Mouse (Mus musculus): ENCODE measurements around the gene Pknox1. TPM values are rescaled to one million over a fixed set of nuclear protein-coding genes. Genes with fewer than 3 reads are reported as not detected.

The Pknox1 gene
- total and polyA plus RNA-seq, 3 experiments, result 17.2 to 24.3 (median 20.6) TPM

DNA sequence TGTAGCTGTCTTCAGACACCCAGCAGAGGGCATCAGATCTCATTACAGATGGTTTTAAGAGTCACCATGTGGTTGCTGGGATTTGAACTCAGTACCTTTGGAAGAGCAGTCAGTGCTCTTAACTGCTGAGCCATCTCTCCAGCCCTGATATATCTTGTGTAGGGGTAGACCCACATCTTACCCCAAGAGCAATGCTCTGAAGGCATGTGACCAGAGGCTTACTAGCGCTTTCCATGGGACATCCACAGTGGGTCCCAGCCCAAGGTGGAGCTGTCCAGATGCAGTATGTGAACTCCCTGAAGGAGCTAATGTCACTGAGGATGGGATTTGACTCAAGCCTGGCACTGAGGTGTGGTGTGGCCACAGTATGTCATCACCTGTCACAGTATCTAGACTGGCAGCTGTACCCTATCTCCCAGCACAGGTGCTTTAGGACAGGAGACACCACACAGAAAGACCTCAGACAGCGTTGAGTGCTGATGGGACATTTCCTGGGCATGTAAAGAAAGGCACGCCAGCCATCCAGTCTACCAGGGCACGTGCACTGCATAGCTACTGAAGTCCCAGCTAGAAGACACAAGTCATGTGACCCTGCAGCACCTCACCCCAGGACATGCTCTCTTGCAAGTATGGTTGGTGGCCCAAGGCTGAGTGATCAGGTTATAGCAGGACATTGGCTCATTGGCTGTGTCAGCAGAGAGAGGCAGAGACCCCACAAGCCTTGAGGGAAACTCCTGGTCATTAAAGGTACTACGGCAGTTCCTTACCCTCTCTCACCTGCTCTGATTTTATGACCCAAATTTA is 81.9 kb downstream of the Pknox1 start:
- DNase-seq, result no peak

DNA sequence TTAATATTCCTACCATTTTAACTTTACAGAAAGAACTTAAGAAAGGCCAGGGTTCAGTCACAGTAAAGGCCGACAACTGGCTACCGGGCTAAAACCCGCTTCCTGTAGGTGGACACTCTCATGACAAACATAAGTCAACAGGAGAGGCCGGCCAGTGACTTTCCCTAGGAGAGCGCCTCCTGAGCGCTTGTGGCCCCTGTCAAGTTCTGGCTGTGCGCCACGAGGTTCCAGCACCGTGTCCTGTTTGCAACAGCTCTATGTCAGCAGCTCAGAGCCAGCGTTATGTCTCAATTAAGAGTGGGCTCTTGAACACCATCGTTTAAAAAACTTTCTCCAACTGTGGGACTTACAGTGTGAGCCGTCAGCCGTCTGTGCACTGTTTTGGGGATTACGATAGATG is 87.6 kb downstream of the Pknox1 start:
- no peak for DNase-seq

DNA sequence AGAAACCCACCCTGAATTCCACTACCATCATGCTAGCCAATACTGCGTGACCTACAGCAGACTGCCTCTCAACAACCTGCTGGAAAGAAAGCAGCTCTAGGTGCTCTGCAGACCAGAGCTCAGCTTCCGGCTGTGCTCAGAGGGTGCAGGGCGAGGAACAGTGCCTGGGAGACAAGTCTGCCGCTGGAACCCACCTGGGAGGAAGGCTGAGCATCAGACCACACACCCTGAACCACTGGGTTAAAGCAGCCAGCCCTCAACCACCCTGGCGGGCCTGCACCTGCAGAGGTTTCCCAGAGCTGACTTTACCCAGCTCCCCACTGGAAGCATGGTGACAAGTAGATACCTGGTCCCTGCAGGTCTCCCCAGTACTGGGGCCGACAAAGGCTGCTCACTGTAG is 88.7 kb downstream of the Pknox1 start:
- DNase-seq, result no peak

DNA sequence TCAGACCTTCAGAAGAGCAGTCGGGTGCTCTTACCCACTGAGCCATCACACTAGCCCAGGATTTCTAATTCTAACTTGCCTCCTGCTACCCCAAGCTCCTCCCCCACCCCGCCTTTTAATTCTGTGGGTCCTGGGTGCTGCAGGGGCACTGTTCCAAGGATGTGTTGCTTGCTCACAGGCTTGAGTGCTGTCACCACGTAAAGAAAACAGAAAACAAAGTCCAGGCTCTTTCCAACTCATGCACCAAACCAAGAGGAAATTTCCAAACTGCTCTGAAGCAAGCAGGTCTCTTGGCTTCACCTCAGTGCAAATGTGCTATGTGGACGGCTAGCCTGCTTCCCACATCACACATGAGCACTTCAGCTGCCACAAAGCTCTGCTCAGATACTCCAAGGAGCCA is 90.8 kb downstream of the Pknox1 start:
- DNase-seq, result peak; percentile 38

DNA sequence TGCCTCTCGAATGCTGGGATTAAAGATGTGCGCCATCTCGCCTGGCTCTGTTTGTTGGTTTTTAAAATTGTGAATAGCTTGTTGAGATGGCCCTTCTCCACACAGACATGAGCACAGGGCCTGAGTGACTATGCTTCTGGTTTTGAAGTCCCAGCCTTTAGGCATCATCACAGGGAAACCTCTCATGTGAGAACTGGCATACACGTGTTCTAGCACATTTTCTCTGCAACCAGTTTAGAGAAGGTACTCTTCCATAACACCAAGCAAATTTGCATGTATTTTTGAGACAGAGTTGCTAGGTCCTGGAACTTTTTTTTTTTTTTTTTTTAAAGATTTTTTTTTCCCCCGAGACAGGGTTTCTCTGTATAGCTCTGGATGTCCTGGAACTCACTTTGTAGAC is 92.1 kb downstream of the Pknox1 start:
- DNase-seq, result no peak

Small RNA genes lying within 50 kb of the gene (microRNA-seq; reads per million reads assigned to microRNA genes)
- gene Gm24970, result 0 to 0.83 reads per million in 2 experiments

Other genes starting within 250 kb of the Pknox1 start
- gene Pde9a, start 178.5 kb upstream of the Pknox1 start, total RNA-seq (2021), result 1 to 10 TPM; 2.5 to 3.4 TPM
- gene Pde9a, start 178.5 kb upstream of the Pknox1 start, polyA plus RNA-seq (2012; rRNA removed), result 1.9 and 3.1 TPM in 2 replicates
- gene Wdr4, start 44.8 kb upstream of the Pknox1 start, total RNA-seq (2021), result 10 to 100 TPM; 15.8 to 19.1 TPM
- 35.0 and 41.2 TPM in 2 replicates for gene Wdr4, start 44.8 kb upstream of the Pknox1 start, polyA plus RNA-seq (2012; rRNA removed)
- gene Ndufv3, start 44.6 kb upstream of the Pknox1 start, total RNA-seq (2021), result 100 to 1,000 TPM; 472 to 552 TPM
- 84.6 and 101 TPM in 2 replicates for gene Ndufv3, start 44.6 kb upstream of the Pknox1 start, polyA plus RNA-seq (2012; rRNA removed)
- 1 to 10 TPM; 6.4 to 8.1 TPM for gene Cbs, start 72.5 kb downstream of the Pknox1 start, total RNA-seq (2021)
- gene Cbs, start 72.5 kb downstream of the Pknox1 start, polyA plus RNA-seq (2012; rRNA removed), result 1.9 and 2.1 TPM in 2 replicates
- gene U2af1, start 94.2 kb downstream of the Pknox1 start, total RNA-seq (2021), result 100 to 1,000 TPM; 146 to 161 TPM
- gene U2af1, start 94.2 kb downstream of the Pknox1 start, polyA plus RNA-seq (2012; rRNA removed), result 12.7 and 12.8 TPM in 2 replicates
- not detected for gene Cryaa, start 113.1 kb downstream of the Pknox1 start, total RNA-seq (2021)
- gene Cryaa, start 113.1 kb downstream of the Pknox1 start, polyA plus RNA-seq (2012; rRNA removed), result not detected in 2 replicates

Measured in adrenal gland, adult 2 months (tissue).